Mouse (Mus musculus) limb, embryonic 11.5 days (tissue): ENCODE results near the gene Col8a1. TPM values are rescaled to one million over a fixed set of nuclear protein-coding genes. Genes with fewer than 3 reads are reported as not detected.
A peak's percentile ranks its signal among the peaks of the same experiment; 100 is the strongest.

ENCODE experiments used
- ATAC-seq: fragments of 200-750 bp; cut with Nextera tagmentation; 2 replicates; pipeline ENCODE4 v1.8.0; 2017; ENCODE audit warnings: low read depth; ENCODE audit not compliant: insufficient number of reproducible peaks, low FRiP score, low TSS enrichment
- DNase-seq: peaks from one replicate; pipeline ENCODE4 v3.0.0-alpha.2; 2015; ENCODE audit warnings: low spot score
- H3K27ac ChIP-seq: fragments of 300-500 bp; sonication (generic); replicated peaks from 2 replicates; pipeline ENCODE4 v1.5.1; 2014; ENCODE audit warnings: low read depth, mild to moderate bottlenecking, low read length
- H3K27me3 ChIP-seq: fragments of 300-500 bp; sonication (generic); 2 replicates; pipeline ENCODE4 v1.6.1; 2014; ENCODE audit warnings: mild to moderate bottlenecking, low read length, mixed read lengths; ENCODE audit not compliant: control insufficient read depth, insufficient read depth
- H3K36me3 ChIP-seq: fragments of 300-500 bp; sonication (generic); 2 replicates; pipeline ENCODE4 v1.6.1; 2014; ENCODE audit warnings: mild to moderate bottlenecking, low read length, moderate library complexity, mixed read lengths; ENCODE audit not compliant: control insufficient read depth, insufficient read depth
- H3K4me1 ChIP-seq: fragments of 300-500 bp; sonication (generic); 2 replicates; pipeline ENCODE4 v1.6.1; 2014; ENCODE audit warnings: low read length, mixed read lengths; ENCODE audit not compliant: control insufficient read depth, insufficient read depth
- H3K4me2 ChIP-seq: fragments of 300-500 bp; sonication (generic); 2 replicates; pipeline ENCODE4 v1.6.1; 2014; ENCODE audit warnings: low read depth, mild to moderate bottlenecking, moderate library complexity; ENCODE audit not compliant: severe bottlenecking
- H3K4me3 ChIP-seq: fragments of 300-500 bp; sonication (generic); 2 replicates; pipeline ENCODE4 v1.5.1; 2014; ENCODE audit warnings: low read depth, low read length
- H3K9ac ChIP-seq: fragments of 300-500 bp; sonication (generic); 2 replicates; pipeline ENCODE4 v1.6.1; 2014; ENCODE audit warnings: mild to moderate bottlenecking, low read length
- H3K9me3 ChIP-seq: fragments of 300-500 bp; sonication (generic); 2 replicates; pipeline ENCODE4 v1.6.1; 2016; ENCODE audit warnings: low read length; ENCODE audit not compliant: control insufficient read depth
- WGBS: fragments of 180-500 bp; shearing (Covaris S2); extraction: QIAGEN DNeasy Blood & Tissue Kit; methylation state at CpG from one replicate; pipeline ENCODE4 v1.1.7; 2014; 5-methylcytosine and 5-hydroxymethylcytosine counted together
- polyA plus RNA-seq: library from polyadenylated mRNA; unstranded; fragments of >200 nt; fragmentation: Nextera tagmentation; extraction: Ambion mirVana; gene quantifications from 2 replicates; pipeline ENCODE4 v1.2.1, GENCODE M21; 2014

Gene Col8a1
- 3.5 and 3.9 TPM in 2 replicates for polyA plus RNA-seq

GRCm38 (mm10) chr16:57754526-57755125 is at the start of gene Col8a1:
Gene Col8a1 (minus strand): TSS chr16:57754737.
- peak within 1 kb of the TSS; percentile 31 for H3K4me3 ChIP-seq
- WGBS = 3% methylated on average over 19 of the region's 19 CpGs
- 0 out of 2 replicates have a peak, but pooled peaks cover 5% of the 10 kb centered on the region for H3K4me1 ChIP-seq
- H3K9me3 ChIP-seq = no peaks in the 10 kb centered on the region
- 0 out of 2 replicates have a peak, but pooled peaks cover 3% of the 10 kb centered on the region for H3K27me3 ChIP-seq
- DNase-seq (peak; percentile 27), ATAC-seq (no peak)
- H3K27ac ChIP-seq = no peak within 1 kb of the TSS
- H3K9ac ChIP-seq = peak within 1 kb of the TSS; percentile 22; the same call in 1 of the 2 replicates
- peak within 1 kb of the TSS; percentile 72 for H3K4me2 ChIP-seq
- no peaks in the 10 kb centered on the region for H3K36me3 ChIP-seq

- no peaks in the 10 kb centered on the region for H3K36me3 ChIP-seq
- ATAC-seq = no peak
- H3K9me3 ChIP-seq = no peaks in the 10 kb centered on the region
- H3K27me3 ChIP-seq = no peaks in the 10 kb centered on the region
- no peak overlapping the region for H3K27ac ChIP-seq
- 97% methylated on average over 2 of the region's 2 CpGs for WGBS
- H3K4me2 ChIP-seq = no peak overlapping the region
- no peaks in the 10 kb centered on the region for H3K4me1 ChIP-seq
- no peak overlapping the region for H3K4me3 ChIP-seq
- DNase-seq = no peak
- H3K9ac ChIP-seq = no peak overlapping the region
Measured at GRCm38 (mm10) chr16:57801886-57802285, 47.3 kb upstream of the Col8a1 start.

- H3K4me2 ChIP-seq = no peak overlapping the region
- no peak for ATAC-seq
- no peaks in the 10 kb centered on the region for H3K36me3 ChIP-seq
- no peaks in the 10 kb centered on the region for H3K27me3 ChIP-seq
- no peak overlapping the region for H3K9ac ChIP-seq
- no peaks in the 10 kb centered on the region for H3K9me3 ChIP-seq
- 74% methylated on average over 6 of the region's 6 CpGs for WGBS
- no peak overlapping the region for H3K4me3 ChIP-seq
- no peak for DNase-seq
- H3K4me1 ChIP-seq = no peaks in the 10 kb centered on the region
- H3K27ac ChIP-seq = no peak overlapping the region
Measured at GRCm38 (mm10) chr16:57796321-57796720, 41.8 kb upstream of the Col8a1 start.

DNA sequence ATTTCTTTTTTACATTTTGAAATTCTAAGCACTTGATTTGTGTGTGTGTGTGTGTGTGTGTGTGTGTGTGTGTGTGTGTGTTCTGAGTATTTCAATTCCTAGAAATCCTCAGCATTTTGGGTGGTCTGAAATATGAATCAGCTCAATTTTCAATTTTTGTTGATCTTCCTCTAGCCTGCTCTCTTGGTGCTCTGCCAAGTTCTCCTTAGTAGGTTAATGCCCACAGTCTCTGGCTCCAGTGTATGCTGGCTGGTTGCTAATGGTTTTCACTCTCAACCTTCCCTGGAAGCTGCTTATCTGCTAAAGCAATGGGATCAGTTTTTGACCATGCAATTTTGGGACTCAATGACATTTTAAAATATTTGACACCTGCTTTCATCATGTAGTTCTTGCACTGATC is 24.5 kb upstream of the Col8a1 start:
- H3K4me1 ChIP-seq = no peaks in the 10 kb centered on the region
- H3K36me3 ChIP-seq = no peaks in the 10 kb centered on the region
- H3K4me2 ChIP-seq = no peak overlapping the region
- DNase-seq (no peak), ATAC-seq (no peak)
- no peaks in the 10 kb centered on the region for H3K27me3 ChIP-seq
- H3K9me3 ChIP-seq = no peaks in the 10 kb centered on the region
- H3K4me3 ChIP-seq = no peak overlapping the region
- no peak overlapping the region for H3K27ac ChIP-seq
- no peak overlapping the region for H3K9ac ChIP-seq

GRCm38 (mm10) chr16:57765615-57766014 is 11.1 kb upstream of the Col8a1 start:
- DNase-seq = no peak
- no peaks in the 10 kb centered on the region for H3K9me3 ChIP-seq
- H3K36me3 ChIP-seq = no peaks in the 10 kb centered on the region
- no peak overlapping the region for H3K4me3 ChIP-seq
- no peak for ATAC-seq
- 91% methylated on average over 3 of the region's 3 CpGs for WGBS
- H3K27ac ChIP-seq = no peak overlapping the region
- no peaks in the 10 kb centered on the region for H3K4me1 ChIP-seq
- H3K9ac ChIP-seq = no peak overlapping the region
- H3K27me3 ChIP-seq = no peaks in the 10 kb centered on the region
- H3K4me2 ChIP-seq = no peak overlapping the region

GRCm38 (mm10) chr16:57759862-57760261 is 5.3 kb upstream of the Col8a1 start:
- no peak overlapping the region for H3K4me2 ChIP-seq
- DNase-seq (no peak), ATAC-seq (no peak)
- no peaks in the 10 kb centered on the region for H3K9me3 ChIP-seq
- 0 out of 2 replicates have a peak, but pooled peaks cover 2% of the 10 kb centered on the region for H3K4me1 ChIP-seq
- no peaks in the 10 kb centered on the region for H3K27me3 ChIP-seq
- H3K36me3 ChIP-seq = no peaks in the 10 kb centered on the region
- no peak overlapping the region for H3K4me3 ChIP-seq
- H3K27ac ChIP-seq = no peak overlapping the region
- 36% methylated on average over 2 of the region's 2 CpGs for WGBS
- H3K9ac ChIP-seq = no peak overlapping the region

- ATAC-seq (no peak), DNase-seq (no peak)
- Histone ChIP-seq H3K27ac (no peak overlapping the region), H3K9me3 (no peaks in the 10 kb centered on the region), H3K4me3 (no peak overlapping the region), H3K36me3 (no peaks in the 10 kb centered on the region), H3K27me3 (0 out of 2 replicates have a peak, but pooled peaks cover 3% of the 10 kb centered on the region), H3K9ac (no peak overlapping the region), H3K4me1 (0 out of 2 replicates have a peak, but pooled peaks cover 5% of the 10 kb centered on the region), H3K4me2 (peak overlapping the region; percentile 72; the same call in 1 of the 2 replicates)
- WGBS = 62% methylated on average over 5 of the region's 5 CpGs
Measured at GRCm38 (mm10) chr16:57755708-57756107, 1.2 kb upstream of the Col8a1 start.

DNA sequence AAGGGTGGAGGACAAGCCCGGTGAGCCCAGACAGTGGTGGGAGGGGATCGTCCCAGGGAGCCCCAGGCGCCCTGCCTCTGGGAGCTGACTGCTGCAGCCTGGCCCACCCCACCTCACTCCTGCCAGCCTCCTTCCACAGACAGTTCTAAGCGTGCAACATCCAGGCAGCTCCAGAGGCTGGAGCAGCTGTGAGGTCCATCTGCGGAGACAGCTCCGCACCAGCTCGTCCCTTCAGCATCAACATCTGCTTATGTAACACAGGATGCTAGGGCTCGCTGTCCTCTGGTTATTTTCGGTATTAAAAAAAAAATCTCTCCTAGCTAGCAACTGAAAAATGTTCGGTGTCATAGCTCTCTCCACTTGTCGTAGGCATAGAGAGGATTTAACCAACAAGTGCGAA is 704 bp upstream of the Col8a1 start:
- ATAC-seq = peak; percentile 65; the same call in 1 of the 2 replicates
- H3K4me2 ChIP-seq = peak overlapping the region; percentile 72

More for the DNA sequence above, 704 bp upstream of the Col8a1 start:
- no peaks in the 10 kb centered on the region for H3K9me3 ChIP-seq
- H3K27me3 ChIP-seq = 0 out of 2 replicates have a peak, but pooled peaks cover 3% of the 10 kb centered on the region
- no peak overlapping the region; the same call in 1 of the 2 replicates for H3K9ac ChIP-seq
- no peak for DNase-seq
- no peak overlapping the region for H3K27ac ChIP-seq
- peak overlapping the region; percentile 31 for H3K4me3 ChIP-seq
- H3K4me1 ChIP-seq = 0 out of 2 replicates have a peak, but pooled peaks cover 5% of the 10 kb centered on the region
- WGBS = 26% methylated on average over 12 of the region's 12 CpGs
- H3K36me3 ChIP-seq = no peaks in the 10 kb centered on the region
